Mouse (Mus musculus) CH12.LX (cell line): ENCODE data around the gene Col4a6.

ENCODE experiments used
- EP300 ChIP-seq: IDR thresholded peaks from 2 replicates; pipeline ENCODE4 v1.6.1; 2011; ENCODE audit warnings: low read length, improper control_type of control experiment
- MAX ChIP-seq: IDR thresholded peaks from 2 replicates; pipeline ENCODE4 v1.6.1; 2011; ENCODE audit warnings: low read length, improper control_type of control experiment

DNA sequence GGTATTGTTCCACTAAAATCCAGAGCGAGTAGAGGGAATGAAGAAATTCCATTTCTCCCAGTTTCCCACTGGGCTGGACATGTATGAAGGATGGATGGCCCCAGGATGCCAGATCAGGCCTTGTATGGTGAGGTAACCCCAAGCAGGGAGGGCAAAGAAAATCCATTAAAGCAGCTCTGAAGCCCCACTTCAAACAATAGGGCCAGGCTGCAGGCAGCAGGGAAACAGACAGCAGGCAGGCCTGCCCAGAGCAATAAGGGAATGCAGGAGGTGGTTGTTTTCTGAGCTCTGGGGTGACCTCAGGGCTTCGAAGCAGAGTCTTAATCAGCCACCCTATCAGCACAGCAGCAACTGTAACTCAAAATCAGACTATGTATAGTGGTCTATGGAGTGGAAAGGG, 89.2 kb downstream of the Col4a6 start:
- no peak for TF ChIP-seq MAX
- TF ChIP-seq EP300, result no peak
